Mouse (Mus musculus) cerebellum, adult 9-11 months (tissue): ENCODE measurements around the gene Txndc11.

Source experiments
- DNase-seq: peaks from one replicate; pipeline ENCODE4 v3.0.0; 2022

Gene Txndc11

DNA sequence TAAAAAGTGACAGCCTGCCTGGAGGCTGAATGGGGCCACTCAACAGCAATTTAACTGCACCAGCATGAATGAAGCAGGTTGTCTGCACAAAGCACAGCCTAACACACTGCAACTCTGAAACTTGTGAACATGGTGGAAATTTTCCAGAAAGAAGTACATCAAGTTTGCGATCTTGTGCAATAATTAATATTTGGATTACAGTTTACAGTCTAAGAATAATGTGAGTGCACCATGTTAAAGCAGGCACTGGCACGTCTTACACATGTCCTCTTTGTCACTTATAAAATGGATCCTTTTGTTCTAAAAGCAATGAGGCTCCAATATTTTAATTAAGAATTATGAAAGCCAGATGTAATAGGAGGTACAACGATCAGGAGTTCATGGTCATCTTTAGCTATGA is 37.1 kb downstream of the Txndc11 start:
- no peak for DNase-seq

GRCm38 (mm10) chr16:11093717-11094386 is 40.6 kb downstream of the Txndc11 start:
- no peak for DNase-seq

- DNase-seq, result no peak
Measured at GRCm38 (mm10) chr16:11092523-11092922, 41.9 kb downstream of the Txndc11 start.

DNA sequence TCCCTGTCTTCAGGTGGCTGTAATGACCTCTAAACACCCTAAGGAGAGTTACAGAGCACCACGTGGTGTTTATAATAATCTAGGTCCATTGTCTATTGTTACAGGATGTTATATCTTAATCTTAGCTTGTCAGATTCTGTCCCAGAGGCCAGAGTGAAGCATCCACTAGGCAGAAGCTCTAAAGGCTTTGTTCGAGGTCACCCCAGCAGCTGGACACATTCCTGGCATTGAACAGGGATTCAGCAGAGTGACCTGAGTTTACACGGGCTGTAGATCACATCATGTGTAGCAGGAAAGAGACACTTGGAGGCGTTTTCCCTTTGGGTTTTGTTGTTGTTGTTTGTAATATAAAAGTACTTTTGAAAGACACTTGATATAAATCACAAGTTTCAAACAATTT is 42.4 kb downstream of the Txndc11 start:
- DNase-seq, result no peak

GRCm38 (mm10) chr16:11090836-11091570 is 43.4 kb downstream of the Txndc11 start:
- no peak for DNase-seq

GRCm38 (mm10) chr16:11086856-11087588 is 47.4 kb downstream of the Txndc11 start:
- peak; percentile 53 for DNase-seq

DNA sequence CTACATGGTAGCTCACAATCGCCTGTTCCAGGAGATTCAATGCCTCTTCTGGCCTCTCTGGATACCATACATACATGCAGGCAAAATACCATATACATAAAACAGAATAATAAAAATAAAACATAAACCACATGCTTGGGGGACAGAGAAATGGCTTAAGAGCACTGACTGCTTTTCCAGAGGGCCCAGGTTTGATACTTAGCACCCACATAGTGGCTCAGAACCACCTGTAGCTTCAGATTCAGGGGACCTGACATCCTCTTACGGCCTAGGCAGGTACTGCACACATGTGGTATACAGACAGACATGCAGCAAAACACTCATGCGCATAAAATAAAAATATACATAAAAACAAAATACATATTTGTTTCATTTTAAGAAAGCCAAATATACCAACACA is 48.2 kb downstream of the Txndc11 start:
- DNase-seq, result no peak

DNA sequence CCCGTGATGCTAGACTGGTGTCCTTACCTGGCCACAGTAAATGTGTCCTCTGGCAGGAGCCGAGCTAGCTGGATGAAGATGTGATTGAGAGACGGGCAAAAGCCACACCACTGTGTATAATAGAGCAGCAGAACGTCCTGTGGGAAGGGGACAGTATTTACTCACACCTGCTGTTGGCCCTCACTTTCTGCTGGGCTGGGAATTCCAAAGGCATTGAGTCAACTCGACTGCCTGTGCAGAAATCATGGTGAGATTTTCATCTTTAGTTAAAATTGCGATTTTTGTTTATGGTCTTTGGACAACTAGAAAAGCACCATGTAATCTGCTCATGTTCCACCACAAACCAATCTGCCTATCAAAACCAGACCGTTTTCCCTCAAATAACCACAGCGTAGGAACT is 50.3 kb downstream of the Txndc11 start:
- no peak for DNase-seq

- no peak for DNase-seq
Measured at GRCm38 (mm10) chr16:11078216-11078869, 56.1 kb downstream of the Txndc11 start.

GRCm38 (mm10) chr16:11077601-11078201 is 56.7 kb downstream of the Txndc11 start:
- no peak for DNase-seq

- DNase-seq, result peak; percentile 70
Measured at GRCm38 (mm10) chr16:11073060-11073459, 61.4 kb downstream of the Txndc11 start.

GRCm38 (mm10) chr16:11072454-11072853 is 62.0 kb downstream of the Txndc11 start:
- DNase-seq, result peak; percentile 44

DNA sequence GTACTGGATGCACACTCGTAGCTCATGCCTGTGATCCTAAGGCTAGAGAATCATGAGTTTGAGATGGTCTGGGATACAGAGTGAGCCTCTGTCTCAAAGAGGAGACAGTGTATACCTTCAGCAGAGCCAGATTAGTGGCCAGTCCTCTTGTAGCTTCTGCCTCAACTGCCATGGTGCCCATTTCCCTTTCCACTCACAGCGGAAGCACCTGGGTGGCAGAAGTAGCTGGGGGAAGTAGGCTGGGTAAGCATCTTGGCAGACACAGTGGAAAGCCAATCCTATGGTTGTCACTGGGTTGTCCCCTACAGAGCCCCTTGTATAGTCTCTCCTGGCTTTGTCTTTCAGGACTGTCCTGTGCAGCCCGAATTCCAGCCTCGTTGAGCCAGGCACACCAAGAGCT is 62.6 kb downstream of the Txndc11 start:
- peak; percentile 27 for DNase-seq

DNA sequence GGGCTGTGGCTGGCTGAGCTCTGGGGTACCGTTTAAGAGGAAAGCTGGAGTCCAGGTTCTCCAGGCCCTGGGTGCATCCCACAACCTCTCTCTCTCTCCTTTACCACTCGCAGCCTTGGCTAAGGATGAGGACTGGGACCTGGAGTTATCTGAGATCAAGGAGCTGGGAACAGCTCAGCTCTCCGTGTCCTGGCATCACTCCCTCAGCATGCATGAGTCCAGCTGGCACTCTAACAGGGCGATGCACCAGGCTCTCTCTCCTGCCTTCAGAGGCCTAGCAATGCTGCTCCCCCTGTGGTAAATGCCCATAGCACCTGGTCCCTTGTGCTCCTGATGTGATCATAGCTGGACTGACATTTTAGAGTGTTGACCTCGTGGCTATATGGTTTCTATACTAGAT is 63.3 kb downstream of the Txndc11 start:
- DNase-seq, result peak; percentile 93

DNA sequence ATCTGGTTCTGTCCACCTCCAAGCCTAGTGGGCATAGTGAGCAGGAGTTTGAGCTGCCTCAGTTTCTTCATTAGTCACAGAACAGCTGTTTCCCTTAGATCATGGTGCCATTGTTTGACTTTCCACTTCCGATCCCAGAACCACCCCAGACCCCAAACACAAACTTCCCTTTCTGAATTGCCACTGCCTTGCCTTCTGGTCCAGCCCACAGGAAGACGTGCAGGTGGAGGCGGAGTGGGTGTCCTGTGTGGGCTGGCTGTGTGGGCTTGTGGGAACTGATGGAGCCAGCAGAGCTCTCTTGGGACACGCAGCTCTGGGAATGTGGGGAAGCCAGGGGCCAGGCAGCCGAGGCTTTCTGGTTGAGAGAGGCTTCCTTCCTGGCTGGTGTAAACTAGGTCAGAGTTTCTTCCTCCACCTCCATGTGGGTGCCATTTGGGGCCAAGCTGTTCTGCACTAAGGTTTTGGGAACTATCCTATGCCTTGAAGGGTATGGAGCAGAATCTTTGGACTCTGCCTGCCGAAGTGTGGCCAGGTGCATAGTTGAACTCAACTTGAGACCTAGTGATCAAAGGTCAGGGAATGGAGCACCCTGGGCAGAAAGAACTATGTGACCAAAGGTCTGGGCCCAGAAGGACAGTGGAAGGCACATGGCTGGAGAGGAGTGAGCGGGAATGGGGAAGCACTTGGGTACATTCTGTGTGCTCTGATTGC is 64.6 kb downstream of the Txndc11 start:
- peak; percentile 45 for DNase-seq

GRCm38 (mm10) chr16:11069271-11069670 is 65.2 kb downstream of the Txndc11 start:
- peak; percentile 25 for DNase-seq

GRCm38 (mm10) chr16:11068666-11069065 is 65.8 kb downstream of the Txndc11 start:
- no peak for DNase-seq

DNA sequence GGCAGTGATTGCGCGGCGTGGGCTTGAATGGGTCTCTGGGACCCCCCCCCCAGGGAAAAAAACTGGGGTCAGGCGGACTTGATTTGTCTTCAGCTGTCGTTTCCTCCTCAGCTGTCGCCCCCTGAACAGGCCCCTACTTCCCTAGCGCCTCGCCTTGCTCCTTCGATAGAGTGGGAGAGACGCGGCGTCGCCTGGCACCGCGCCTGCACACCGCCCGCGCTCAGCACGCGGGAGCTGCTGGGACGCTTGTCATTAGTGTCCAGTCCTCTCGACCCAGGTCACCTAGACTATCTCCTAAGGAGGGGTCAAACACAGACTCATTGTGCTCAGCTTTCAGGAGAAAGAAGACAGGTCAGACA is 67.6 kb downstream of the Txndc11 start:
- DNase-seq, result peak; percentile 81

DNA sequence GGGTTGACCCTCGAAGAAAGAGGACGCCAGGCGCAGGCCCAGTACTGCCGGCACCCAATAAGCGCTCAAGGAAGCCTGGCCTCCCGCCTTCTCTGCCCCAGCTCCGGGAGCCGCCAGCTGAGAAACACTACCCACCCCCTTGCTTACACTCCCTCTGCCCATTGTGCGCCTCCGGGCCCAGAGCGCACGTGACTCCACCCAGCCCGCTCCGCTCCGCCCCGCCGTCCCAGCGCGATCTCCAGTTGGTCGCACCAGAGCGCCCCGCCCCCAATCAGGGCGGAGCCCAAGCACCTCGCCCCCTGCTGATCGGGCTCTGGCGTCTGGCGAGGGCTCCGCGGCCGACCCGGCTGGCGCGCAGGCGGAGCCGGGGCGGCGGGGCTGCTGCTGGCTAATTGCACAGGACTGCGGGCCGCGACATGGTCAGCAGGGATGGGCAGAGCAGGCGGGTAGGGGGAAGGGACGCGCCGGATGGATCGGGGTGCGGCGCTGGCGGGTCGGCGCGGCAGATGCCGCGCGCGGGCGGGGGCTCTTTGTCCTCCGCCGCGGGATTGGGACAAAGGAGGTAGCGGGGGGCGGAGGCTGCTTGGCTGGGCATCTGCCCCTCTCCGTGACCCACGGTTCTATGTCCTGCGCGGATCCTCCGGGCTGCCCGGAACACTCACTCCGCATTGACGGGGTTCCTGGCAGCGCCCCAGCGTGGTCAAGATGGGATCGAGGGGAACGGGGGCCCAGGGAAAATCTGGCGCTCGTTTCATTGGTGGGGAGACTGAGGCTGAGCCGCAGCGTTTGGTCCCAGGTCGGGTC is 68.2 kb downstream of the Txndc11 start, which contains the start of gene Litaf:
TSS of gene Litaf (minus strand) at position 129 of the 804 bp plus-strand sequence.
- peak; percentile 97 for DNase-seq

DNA sequence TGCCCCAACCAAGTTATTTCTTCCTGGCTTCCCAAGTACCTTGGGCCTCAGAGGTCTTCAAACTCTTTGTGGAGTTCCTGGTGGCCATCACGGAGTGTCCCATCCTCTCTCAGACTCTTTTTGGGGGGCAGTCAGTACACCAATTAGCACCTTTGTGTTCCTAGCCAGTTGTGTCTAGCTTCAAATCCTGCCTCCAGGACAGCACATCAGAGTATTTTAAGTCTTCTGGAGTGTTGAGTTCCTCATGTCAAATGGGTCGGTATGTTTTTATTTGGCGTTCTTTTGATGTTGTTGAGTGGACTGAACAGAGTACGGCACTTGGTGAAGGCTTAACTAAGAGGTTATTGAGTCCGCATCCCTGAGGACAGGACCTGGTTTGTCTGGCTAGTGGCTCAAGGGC is 69.0 kb downstream of the Txndc11 start:
- DNase-seq, result peak; percentile 34

DNA sequence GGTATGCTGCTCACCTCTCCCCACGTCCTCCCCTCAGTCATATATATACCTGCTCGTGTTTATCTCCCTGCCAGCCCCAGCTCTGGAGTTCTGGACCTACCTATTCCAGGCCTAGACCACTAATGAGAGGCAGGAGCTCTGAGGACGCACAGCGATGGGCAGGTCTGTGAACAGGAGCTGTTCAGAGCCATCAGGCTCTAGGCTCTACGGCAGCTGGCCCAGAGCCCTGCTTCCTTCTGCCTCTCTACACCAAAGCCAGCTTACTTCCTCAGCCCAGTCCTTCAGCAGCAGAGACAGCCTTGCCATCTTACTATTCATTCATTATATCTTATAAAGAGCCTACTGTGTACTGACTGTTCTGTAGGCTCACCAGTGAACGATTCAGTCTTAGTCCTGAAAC is 69.7 kb downstream of the Txndc11 start:
- DNase-seq, result peak; percentile 20
